Mouse (Mus musculus) limb, embryonic 11.5 days (tissue): ENCODE measurements at regions not wholly inside any gene's neighbourhood (a gene's known extent, or its start where the extent isn't known, plus 50 kb on each side); places are given as distances from the start of the nearest gene placed in this dataset.
"Not testable (repeated sequence)": the region's sequence is repeated elsewhere in the genome, so short reads cannot be mapped to it uniquely, and the experiment has no call there.

Experiments used
- ATAC-seq: fragments of 200-750 bp; cut with Nextera tagmentation; 2 replicates; pipeline ENCODE4 v1.8.0; 2017; ENCODE audit warnings: low read depth; ENCODE audit not compliant: insufficient number of reproducible peaks, low FRiP score, low TSS enrichment
- DNase-seq: peaks from one replicate; pipeline ENCODE4 v3.0.0-alpha.2; 2015; ENCODE audit warnings: low spot score
- H3K27ac ChIP-seq: fragments of 300-500 bp; sonication (generic); replicated peaks from 2 replicates; pipeline ENCODE4 v1.5.1; 2014; ENCODE audit warnings: low read depth, mild to moderate bottlenecking, low read length
- H3K27me3 ChIP-seq: fragments of 300-500 bp; sonication (generic); 2 replicates; pipeline ENCODE4 v1.6.1; 2014; ENCODE audit warnings: mild to moderate bottlenecking, low read length, mixed read lengths; ENCODE audit not compliant: control insufficient read depth, insufficient read depth
- H3K36me3 ChIP-seq: fragments of 300-500 bp; sonication (generic); 2 replicates; pipeline ENCODE4 v1.6.1; 2014; ENCODE audit warnings: mild to moderate bottlenecking, low read length, moderate library complexity, mixed read lengths; ENCODE audit not compliant: control insufficient read depth, insufficient read depth
- H3K4me1 ChIP-seq: fragments of 300-500 bp; sonication (generic); 2 replicates; pipeline ENCODE4 v1.6.1; 2014; ENCODE audit warnings: low read length, mixed read lengths; ENCODE audit not compliant: control insufficient read depth, insufficient read depth
- H3K4me2 ChIP-seq: fragments of 300-500 bp; sonication (generic); 2 replicates; pipeline ENCODE4 v1.6.1; 2014; ENCODE audit warnings: low read depth, mild to moderate bottlenecking, moderate library complexity; ENCODE audit not compliant: severe bottlenecking
- H3K4me3 ChIP-seq: fragments of 300-500 bp; sonication (generic); 2 replicates; pipeline ENCODE4 v1.5.1; 2014; ENCODE audit warnings: low read depth, low read length
- H3K9ac ChIP-seq: fragments of 300-500 bp; sonication (generic); 2 replicates; pipeline ENCODE4 v1.6.1; 2014; ENCODE audit warnings: mild to moderate bottlenecking, low read length
- H3K9me3 ChIP-seq: fragments of 300-500 bp; sonication (generic); 2 replicates; pipeline ENCODE4 v1.6.1; 2016; ENCODE audit warnings: low read length; ENCODE audit not compliant: control insufficient read depth
- WGBS: fragments of 180-500 bp; shearing (Covaris S2); extraction: QIAGEN DNeasy Blood & Tissue Kit; methylation state at CpG from one replicate; pipeline ENCODE4 v1.1.7; 2014; 5-methylcytosine and 5-hydroxymethylcytosine counted together

DNA sequence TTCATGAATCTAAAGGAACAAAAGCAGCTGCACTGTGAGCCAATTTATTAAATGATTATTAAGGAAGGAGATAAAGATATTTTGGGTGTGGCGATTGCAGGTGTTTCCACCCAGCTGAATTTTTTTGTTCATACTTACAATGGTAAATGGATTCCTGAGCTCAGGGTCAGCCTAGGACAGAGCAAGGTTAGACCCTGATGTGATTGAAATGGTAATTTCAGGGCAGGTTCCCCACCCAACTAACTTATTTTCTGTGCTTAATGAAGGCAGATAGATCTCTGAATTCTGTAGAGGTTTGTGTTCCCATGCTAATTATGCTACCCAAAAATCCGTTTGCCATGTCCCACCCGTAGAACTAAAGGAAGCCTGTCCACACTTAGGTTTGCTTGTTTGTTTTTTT, 258.8 kb upstream of the St6gal2 start:
- Histone ChIP-seq H3K27me3 (no peaks in the 10 kb centered on the region), H3K4me1 (no peaks in the 10 kb centered on the region), H3K4me3 (no peak overlapping the region), H3K9ac (no peak overlapping the region), H3K27ac (no peak overlapping the region), H3K36me3 (no peaks in the 10 kb centered on the region), H3K4me2 (no peak overlapping the region), H3K9me3 (no peaks in the 10 kb centered on the region)
- ATAC-seq (no peak), DNase-seq (no peak)
- WGBS, result 88% methylated on average over 3 of the region's 3 CpGs

DNA sequence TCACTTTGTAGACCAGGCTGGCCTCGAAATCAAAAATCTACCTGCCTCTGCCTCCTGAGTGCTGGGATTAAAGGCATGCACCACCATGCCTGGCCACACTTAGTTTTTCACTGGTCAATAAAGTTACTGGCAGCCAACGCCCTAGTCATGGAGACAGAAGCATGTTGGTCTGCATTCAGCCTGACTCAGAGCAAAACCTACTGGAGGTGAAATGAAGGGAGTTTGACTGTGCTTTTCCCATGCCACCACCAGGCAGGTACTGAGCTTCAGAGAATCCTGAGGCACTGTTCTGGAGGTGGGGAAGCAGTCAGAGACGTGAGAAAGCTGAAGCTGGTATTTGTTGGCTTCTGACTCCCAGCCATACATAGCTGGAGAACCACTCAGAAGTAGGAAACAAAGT, 258.4 kb upstream of the St6gal2 start:
- Histone ChIP-seq H3K4me2 (no peak overlapping the region), H3K27ac (no peak overlapping the region), H3K27me3 (no peaks in the 10 kb centered on the region), H3K4me1 (no peaks in the 10 kb centered on the region), H3K36me3 (no peaks in the 10 kb centered on the region), H3K4me3 (no peak overlapping the region), H3K9me3 (no peaks in the 10 kb centered on the region), H3K9ac (no peak overlapping the region)
- ATAC-seq, result no peak
- no peak for DNase-seq
- 82% methylated on average over 3 of the region's 3 CpGs for WGBS

DNA sequence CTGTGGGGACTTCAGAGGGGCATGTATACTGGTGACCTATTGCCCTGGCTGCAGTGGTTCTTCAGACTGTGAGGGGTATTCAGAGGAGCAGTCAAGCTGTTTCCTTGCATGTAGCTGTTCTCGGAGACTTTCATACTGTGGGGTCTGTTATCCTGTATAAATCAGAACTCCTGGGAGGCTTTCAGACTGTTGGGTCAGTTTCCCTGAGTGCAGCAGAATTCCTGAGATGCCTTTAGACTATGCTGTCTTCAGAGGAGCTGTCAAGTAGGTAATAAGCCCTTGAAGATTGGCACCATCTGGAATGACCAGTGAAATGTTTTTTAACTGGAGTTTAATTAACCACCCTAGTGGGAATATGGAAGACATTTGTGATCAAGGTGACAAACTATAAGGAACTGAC, 238.6 kb upstream of the St6gal2 start:
- no peak for DNase-seq
- Histone ChIP-seq H3K4me1 (no peaks in the 10 kb centered on the region), H3K27me3 (no peaks in the 10 kb centered on the region), H3K27ac (no peak overlapping the region), H3K9me3 (no peaks in the 10 kb centered on the region), H3K4me2 (no peak overlapping the region), H3K9ac (no peak overlapping the region), H3K36me3 (no peaks in the 10 kb centered on the region), H3K4me3 (no peak overlapping the region)
- no peak for ATAC-seq
- 41% methylated on average over 1 of the region's 1 CpGs for WGBS

DNA sequence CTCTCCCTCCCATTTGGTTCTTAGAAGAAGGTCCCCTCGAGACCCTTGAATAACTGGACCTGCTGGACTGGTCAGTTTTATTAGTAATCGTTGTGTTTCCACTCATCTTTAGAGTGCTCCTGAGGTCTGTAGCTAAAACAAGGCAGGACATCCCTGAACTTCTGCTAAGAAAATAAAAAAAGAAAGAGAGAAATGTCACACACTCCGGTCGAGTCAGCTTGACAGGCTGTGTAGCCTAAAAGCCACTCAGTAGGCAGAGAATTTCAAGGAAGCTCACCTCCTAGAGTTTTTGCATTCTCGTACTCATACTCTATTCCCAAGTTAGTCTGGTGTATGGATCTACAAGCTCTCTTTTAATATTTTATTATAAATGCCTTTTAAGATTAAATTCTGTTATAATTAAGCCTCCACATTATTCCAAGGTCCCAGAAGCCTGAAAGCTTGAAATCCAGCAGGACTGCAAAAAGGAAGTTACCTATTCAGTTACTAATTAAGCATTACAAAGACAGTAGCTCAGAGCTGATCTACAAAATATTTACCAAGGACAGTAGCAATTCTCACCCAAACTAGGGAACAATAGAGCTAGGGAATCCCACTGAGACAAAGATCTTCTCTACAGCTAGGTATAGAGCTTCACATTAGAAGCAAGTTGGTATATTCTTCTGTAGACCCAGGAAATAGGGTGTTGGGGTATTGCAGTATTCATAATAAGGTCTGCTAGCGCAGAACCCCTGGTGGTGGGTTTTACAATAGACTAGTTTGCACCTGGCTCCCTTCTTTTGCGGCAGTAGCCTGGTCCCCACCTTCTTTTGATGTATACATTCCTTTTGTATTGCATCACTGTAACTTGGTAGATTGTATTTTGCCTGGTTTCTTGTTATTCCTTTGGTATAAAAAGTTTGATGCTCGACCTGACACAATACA, 226.7 kb upstream of the St6gal2 start:
- WGBS, result 90% methylated on average over 8 of the region's 8 CpGs
- not testable (repeated sequence) for H3K9ac ChIP-seq, H3K27me3 ChIP-seq, DNase-seq, ATAC-seq, H3K4me3 ChIP-seq, H3K9me3 ChIP-seq, H3K4me2 ChIP-seq, H3K36me3 ChIP-seq, H3K4me1 ChIP-seq, H3K27ac ChIP-seq

DNA sequence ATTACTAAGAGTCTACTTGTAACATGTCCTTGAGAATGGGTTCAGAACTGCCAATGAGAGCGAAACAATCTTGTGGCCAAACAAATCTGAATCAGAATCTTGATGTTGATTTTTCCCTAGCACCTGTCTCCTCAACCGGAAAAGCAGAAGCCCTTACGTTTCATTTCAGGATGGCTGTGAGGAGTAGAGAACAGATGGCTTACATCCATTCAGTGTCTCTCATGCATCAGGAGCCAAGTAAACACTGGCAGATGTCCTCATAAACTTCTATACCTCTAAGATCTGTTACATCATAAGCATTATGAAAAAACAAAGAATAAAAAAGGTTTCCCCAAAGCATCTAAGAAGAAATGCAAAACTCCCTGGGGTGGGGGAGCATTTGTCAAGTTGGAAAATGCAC, 221.1 kb upstream of the St6gal2 start:
- no peak for ATAC-seq
- Histone ChIP-seq H3K9me3 (no peaks in the 10 kb centered on the region), H3K4me1 (no peaks in the 10 kb centered on the region), H3K27me3 (no peaks in the 10 kb centered on the region), H3K36me3 (no peaks in the 10 kb centered on the region), H3K4me2 (no peak overlapping the region), H3K27ac (no peak overlapping the region), H3K4me3 (no peak overlapping the region), H3K9ac (no peak overlapping the region)
- DNase-seq, result no peak
- 92% methylated on average over 3 of the region's 3 CpGs for WGBS

DNA sequence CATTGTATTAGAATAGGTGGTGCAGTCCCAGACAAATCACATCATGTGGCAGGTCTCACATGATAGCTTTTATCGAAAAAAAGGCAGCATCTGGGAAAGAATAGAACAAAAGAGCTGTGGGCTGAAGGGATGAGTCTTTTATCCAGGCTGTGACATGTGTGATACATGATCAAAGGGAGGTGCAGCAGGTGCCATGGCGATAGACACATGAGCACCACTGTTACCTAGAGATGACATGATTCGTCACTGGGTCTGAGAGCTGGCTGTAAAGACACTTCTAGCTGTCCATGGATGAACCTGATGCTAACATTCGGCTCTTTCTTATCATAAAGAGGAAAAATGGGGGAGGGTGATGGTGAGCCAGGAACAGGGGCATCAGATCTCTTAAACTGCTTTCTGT, 210.9 kb upstream of the St6gal2 start:
- no peaks in the 10 kb centered on the region for H3K9me3 ChIP-seq
- no peak overlapping the region for H3K9ac ChIP-seq
- DNase-seq (no peak), ATAC-seq (no peak)
- H3K27ac ChIP-seq, result no peak overlapping the region
- no peak overlapping the region for H3K4me2 ChIP-seq
- H3K4me1 ChIP-seq, result no peaks in the 10 kb centered on the region
- no peak overlapping the region for H3K4me3 ChIP-seq
- H3K36me3 ChIP-seq, result no peaks in the 10 kb centered on the region
- no peaks in the 10 kb centered on the region for H3K27me3 ChIP-seq
- WGBS, result 80% methylated on average over 4 of the region's 4 CpGs

DNA sequence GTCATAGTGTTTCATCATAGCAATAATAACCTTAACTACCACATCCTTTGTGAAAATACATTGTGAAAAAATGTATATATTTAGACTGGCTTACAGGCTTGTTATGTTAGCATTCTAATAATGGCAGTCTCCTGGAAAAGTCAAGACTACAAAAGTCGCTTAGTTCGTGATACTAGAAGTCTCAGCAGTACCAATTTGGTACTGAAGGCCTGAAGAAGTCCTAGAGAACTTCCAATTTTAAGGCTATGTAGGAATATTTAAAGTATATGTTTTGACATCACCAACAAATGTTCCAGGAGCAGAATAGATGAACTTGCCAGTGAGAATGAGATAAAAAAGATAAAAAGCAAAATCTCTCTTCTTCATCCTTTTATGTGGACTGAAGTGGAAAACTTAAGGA, 182.5 kb upstream of the St6gal2 start:
- no peak for ATAC-seq
- DNase-seq, result no peak
- Histone ChIP-seq H3K4me3 (no peak overlapping the region), H3K27ac (no peak overlapping the region), H3K4me2 (no peak overlapping the region), H3K9me3 (no peaks in the 10 kb centered on the region), H3K27me3 (no peaks in the 10 kb centered on the region), H3K4me1 (no peaks in the 10 kb centered on the region), H3K36me3 (no peaks in the 10 kb centered on the region), H3K9ac (no peak overlapping the region)
- 91% methylated on average over 2 of the region's 2 CpGs for WGBS

DNA sequence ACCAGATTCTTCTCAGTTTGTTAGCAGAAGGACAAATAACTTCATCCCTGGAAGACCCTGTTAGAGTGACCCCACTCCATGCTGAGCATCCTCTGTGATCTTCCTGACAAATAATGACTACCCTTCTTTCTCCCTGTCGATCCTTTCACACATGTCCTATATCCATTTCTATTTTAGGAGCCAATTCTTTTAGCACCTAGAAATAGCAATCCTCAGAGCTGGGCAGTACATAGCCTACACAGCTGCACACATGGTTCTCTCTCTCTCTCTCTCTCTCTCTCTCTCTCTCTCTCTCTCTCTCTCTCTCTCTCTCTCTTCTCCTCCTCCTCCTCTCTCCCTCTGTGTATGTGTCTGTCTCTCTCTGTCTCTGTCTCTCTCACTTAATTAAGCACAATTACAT, 168.6 kb upstream of the St6gal2 start:
- no peaks in the 10 kb centered on the region for H3K36me3 ChIP-seq
- WGBS, result 89% methylated on average over 1 of the region's 1 CpGs
- H3K4me3 ChIP-seq, result no peak overlapping the region
- no peak overlapping the region for H3K4me2 ChIP-seq
- no peak for DNase-seq
- no peaks in the 10 kb centered on the region for H3K4me1 ChIP-seq
- no peak overlapping the region for H3K27ac ChIP-seq
- H3K9me3 ChIP-seq, result no peaks in the 10 kb centered on the region
- ATAC-seq, result no peak
- H3K9ac ChIP-seq, result no peak overlapping the region
- no peaks in the 10 kb centered on the region for H3K27me3 ChIP-seq

DNA sequence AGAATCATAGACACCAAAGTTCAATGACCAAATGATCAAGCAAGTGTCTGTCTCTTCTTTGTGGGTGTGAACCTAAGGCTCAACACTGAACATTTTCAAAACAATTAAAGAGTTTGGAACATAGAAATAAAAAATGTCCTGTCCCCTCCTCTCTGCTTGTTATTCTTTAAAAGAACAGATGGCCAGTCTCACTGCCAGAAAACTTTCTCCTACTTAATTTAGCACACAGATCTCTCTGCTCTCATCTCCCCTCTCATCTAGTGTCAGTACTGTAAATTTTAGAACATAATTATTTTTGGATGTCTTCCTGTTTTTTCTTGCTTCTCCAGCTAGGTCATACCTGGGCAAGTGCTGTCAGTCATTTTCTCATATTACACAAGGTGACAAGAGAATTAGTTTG, 163.9 kb upstream of the St6gal2 start:
- Histone ChIP-seq H3K27me3 (no peaks in the 10 kb centered on the region), H3K4me1 (no peaks in the 10 kb centered on the region), H3K27ac (no peak overlapping the region), H3K4me2 (no peak overlapping the region), H3K36me3 (no peaks in the 10 kb centered on the region), H3K9ac (no peak overlapping the region), H3K9me3 (no peaks in the 10 kb centered on the region), H3K4me3 (no peak overlapping the region)
- DNase-seq, result no peak
- ATAC-seq, result no peak
